Mouse (Mus musculus): ENCODE measurements around the gene Treml4.
A peak's percentile ranks its signal among the peaks of the same experiment; 100 is the strongest.

The Treml4 gene

GRCm38 (mm10) chr17:48263741-48264362 is at the start of gene Treml4:
Gene Treml4 (plus strand): TSS chr17:48264295.
- no peak for DNase-seq (ENCODE audit: extremely low spot score, low read depth, low spot score)

GRCm38 (mm10) chr17:48215429-48215828 is 48.7 kb upstream of the Treml4 start:
- DNase-seq (ENCODE audit: extremely low spot score, low read depth, low spot score) = no peak

- no peak for DNase-seq (ENCODE audit: extremely low spot score, low read depth, low spot score)
Observed at GRCm38 (mm10) chr17:48230680-48231079, 33.4 kb upstream of the Treml4 start.

- no peak for DNase-seq (ENCODE audit: extremely low spot score, low read depth, low spot score)
Observed at GRCm38 (mm10) chr17:48232518-48232917, 31.6 kb upstream of the Treml4 start, which contains the start of gene Trem1. Gene Trem1 (plus strand): TSS chr17:48232768.

- DNase-seq (ENCODE audit: extremely low spot score, low read depth, low spot score) = no peak
Observed at GRCm38 (mm10) chr17:48233789-48234188, 30.3 kb upstream of the Treml4 start.

GRCm38 (mm10) chr17:48234550-48234949 is 29.5 kb upstream of the Treml4 start:
- no peak for DNase-seq (ENCODE audit: extremely low spot score, low read depth, low spot score)

GRCm38 (mm10) chr17:48235773-48236370 is 28.2 kb upstream of the Treml4 start:
- DNase-seq (ENCODE audit: extremely low spot score, low read depth, low spot score) = peak; percentile 33

- no peak for DNase-seq (ENCODE audit: extremely low spot score, low read depth, low spot score)
Observed at GRCm38 (mm10) chr17:48237621-48238020, 26.5 kb upstream of the Treml4 start.

GRCm38 (mm10) chr17:48247221-48247928 is 16.7 kb upstream of the Treml4 start, which contains the start of gene Trem3:
Gene Trem3 (plus strand): TSS chr17:48247777.
- DNase-seq (ENCODE audit: extremely low spot score, low read depth, low spot score) = no peak

GRCm38 (mm10) chr17:48249039-48249438 is 15.1 kb upstream of the Treml4 start:
- no peak for DNase-seq (ENCODE audit: extremely low spot score, low read depth, low spot score)

- DNase-seq (ENCODE audit: extremely low spot score, low read depth, low spot score) = no peak
Observed at GRCm38 (mm10) chr17:48249501-48249900, 14.6 kb upstream of the Treml4 start.

GRCm38 (mm10) chr17:48250631-48251030 is 13.5 kb upstream of the Treml4 start:
- DNase-seq (ENCODE audit: extremely low spot score, low read depth, low spot score) = no peak

GRCm38 (mm10) chr17:48256575-48256974 is 7.5 kb upstream of the Treml4 start:
- DNase-seq (ENCODE audit: extremely low spot score, low read depth, low spot score) = no peak

GRCm38 (mm10) chr17:48261868-48262267 is 2.2 kb upstream of the Treml4 start:
- DNase-seq (ENCODE audit: extremely low spot score, low read depth, low spot score) = no peak

GRCm38 (mm10) chr17:48264662-48265061 is 567 bp downstream of the Treml4 start:
- DNase-seq (ENCODE audit: extremely low spot score, low read depth, low spot score) = no peak

- DNase-seq (ENCODE audit: extremely low spot score, low read depth, low spot score) = no peak
Observed at GRCm38 (mm10) chr17:48266138-48266537, 2.0 kb downstream of the Treml4 start.

- DNase-seq (ENCODE audit: extremely low spot score, low read depth, low spot score) = no peak
Observed at GRCm38 (mm10) chr17:48266610-48267304, 2.7 kb downstream of the Treml4 start.

GRCm38 (mm10) chr17:48267591-48267990 is 3.5 kb downstream of the Treml4 start:
- no peak for DNase-seq (ENCODE audit: extremely low spot score, low read depth, low spot score)

- DNase-seq (ENCODE audit: extremely low spot score, low read depth, low spot score) = no peak
Observed at GRCm38 (mm10) chr17:48268276-48268675, 4.2 kb downstream of the Treml4 start.

- DNase-seq (ENCODE audit: extremely low spot score, low read depth, low spot score) = no peak
Observed at GRCm38 (mm10) chr17:48269833-48270232, 5.7 kb downstream of the Treml4 start.

GRCm38 (mm10) chr17:48272158-48272557 is 8.1 kb downstream of the Treml4 start:
- no peak for DNase-seq (ENCODE audit: extremely low spot score, low read depth, low spot score)
